Mouse (Mus musculus): ENCODE results near the gene Opn3. TPM values are rescaled to one million over a fixed set of nuclear protein-coding genes. Genes with fewer than 3 reads are reported as not detected.

Opn3 gene
- total and polyA plus RNA-seq, 3 experiments: 0.50 to 2.2 TPM; not detected in 1

DNA sequence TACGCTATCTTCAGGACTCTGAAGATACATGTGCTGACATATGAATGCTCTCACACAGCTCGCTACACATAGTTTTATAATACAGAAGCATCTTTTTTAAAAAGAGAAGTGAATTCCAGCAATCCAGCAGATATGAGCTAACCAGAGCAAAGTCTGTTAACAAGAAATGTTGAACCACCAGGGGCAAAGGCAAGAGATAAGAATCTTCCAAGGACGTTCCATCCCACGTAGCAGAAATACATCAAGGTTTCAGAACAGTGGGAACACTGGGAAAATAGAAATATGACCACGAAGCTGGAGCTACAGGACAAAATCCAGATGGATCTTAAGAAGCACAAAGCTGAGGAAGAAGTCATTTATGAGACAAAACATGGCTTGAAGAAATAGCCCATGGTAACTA is 62.2 kb downstream of the Opn3 start:
- peaks cover 2 to 14% of the 10 kb centered on the region in 2 experiments for H3K4me1 ChIP-seq (ENCODE audit: control insufficient read depth in 1 of 2, insufficient read depth in 2 of 2, low read length in 2 of 2)
- H3K36me3 ChIP-seq (ENCODE audit: control insufficient read depth in 1 of 2, insufficient read depth in 2 of 2, low read length in 2 of 2): peaks cover 0 to 10% of the 10 kb centered on the region in 2 experiments; a peak in 2 of 4 replicates
- no peak overlapping the region for H3K9ac ChIP-seq (ENCODE audit: control insufficient read depth, low read depth, low read length, poor library complexity, severe bottlenecking)
- H3K27me3 ChIP-seq (ENCODE audit: control insufficient read depth in 1 of 2, insufficient read depth in 2 of 2, low read length in 2 of 2): no peaks in the 10 kb centered on the region
- no peak for DNase-seq (ENCODE audit: low read depth, low spot score)
- TF ChIP-seq POLR2A (IDR thresholded peaks at IDR 0.05; ENCODE audit: control insufficient read depth in 1 of 2, insufficient read depth in 1 of 2, low read depth in 1 of 2, low read length in 2 of 2, poor library complexity in 1 of 2): no peak
- 0 out of 2 replicates have a peak, but pooled peaks have one; percentile 21 for TF ChIP-seq GATA1 (IDR thresholded peaks at IDR 0.05; ENCODE audit: low read depth, low read length)
- no peak overlapping the region for H3K27ac ChIP-seq (ENCODE audit: control insufficient read depth, low read depth, low read length)
- no peaks in the 10 kb centered on the region for H3K9me3 ChIP-seq (replicated peaks; ENCODE audit: insufficient read depth, low read length)
- H3K79me2 ChIP-seq (ENCODE audit: control insufficient read depth, insufficient read depth, low read length, poor library complexity): peaks cover under 1% of the 10 kb centered on the region; the same call in 1 of the 2 replicates
- no peak overlapping the region for H3K4me3 ChIP-seq (ENCODE audit: control insufficient read depth in 1 of 2, insufficient read depth in 1 of 2, low read depth in 2 of 2, low read length in 2 of 2)

DNA sequence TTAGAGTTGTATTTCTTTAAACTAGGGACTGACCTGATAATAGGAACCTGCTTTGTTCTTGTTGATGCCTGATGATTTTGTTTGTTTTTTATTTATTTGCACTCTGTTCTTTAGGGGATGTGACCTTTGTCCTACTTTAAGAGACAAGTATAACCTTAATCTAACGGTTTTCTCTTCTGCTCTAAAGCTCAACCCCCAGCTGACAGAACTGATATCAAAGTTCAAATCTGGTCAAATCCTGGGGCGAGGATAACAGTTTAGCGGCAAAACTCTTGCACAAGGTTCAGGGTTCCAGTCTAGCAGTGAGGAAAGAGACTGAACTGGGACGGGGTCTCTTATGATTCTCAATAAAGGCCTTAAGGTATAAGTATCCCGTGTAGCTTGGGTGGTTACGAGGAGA is 63.3 kb downstream of the Opn3 start:
- Histone ChIP-seq H3K4me1 (ENCODE audit: control insufficient read depth in 1 of 2, insufficient read depth in 2 of 2, low read length in 2 of 2) (peaks cover 2 to 17% of the 10 kb centered on the region in 2 experiments), H3K4me3 (ENCODE audit: control insufficient read depth in 1 of 2, insufficient read depth in 1 of 2, low read depth in 2 of 2, low read length in 2 of 2) (no peak overlapping the region), H3K9me3 (replicated peaks; ENCODE audit: insufficient read depth, low read length) (no peaks in the 10 kb centered on the region), H3K79me2 (ENCODE audit: control insufficient read depth, insufficient read depth, low read length, poor library complexity) (peaks cover 11% of the 10 kb centered on the region), H3K27me3 (ENCODE audit: control insufficient read depth in 1 of 2, insufficient read depth in 2 of 2, low read length in 2 of 2) (no peaks in the 10 kb centered on the region), H3K27ac (ENCODE audit: control insufficient read depth, low read depth, low read length) (no peak overlapping the region), H3K9ac (ENCODE audit: control insufficient read depth, low read depth, low read length, poor library complexity, severe bottlenecking) (no peak overlapping the region), H3K36me3 (ENCODE audit: control insufficient read depth in 1 of 2, insufficient read depth in 2 of 2, low read length in 2 of 2) (peaks cover 0 to 13% of the 10 kb centered on the region in 2 experiments; a peak in 2 of 4 replicates)
- TF ChIP-seq ZKSCAN1 (IDR thresholded peaks at IDR 0.05; ENCODE audit: low read depth, low read length) (no peak), ZC3H11A (IDR thresholded peaks at IDR 0.05; ENCODE audit: low read depth, low read length) (no peak), CHD1 (IDR thresholded peaks at IDR 0.05; ENCODE audit: low read depth, low read length) (no peak), MAFK (IDR thresholded peaks at IDR 0.05; ENCODE audit: borderline replicate concordance, low read depth, low read length) (no peak), GATA1 (IDR thresholded peaks at IDR 0.05; ENCODE audit: low read depth, low read length) (no peak), CHD2 (IDR thresholded peaks at IDR 0.05; ENCODE audit: low read length) (no peak), USF2 (IDR thresholded peaks at IDR 0.05; ENCODE audit: borderline replicate concordance in 1 of 2, insufficient read depth in 1 of 2, low read depth in 1 of 2, low read length in 2 of 2) (no peak), SMC3 (IDR thresholded peaks at IDR 0.05; ENCODE audit: low read depth, low read length) (no peak), TBP (IDR thresholded peaks at IDR 0.05; ENCODE audit: low read depth, low read length) (no peak), NRF1 (IDR thresholded peaks at IDR 0.05; ENCODE audit: insufficient read depth, low read depth, low read length, poor library complexity, severe bottlenecking) (no peak), HCFC1 (IDR thresholded peaks at IDR 0.05; ENCODE audit: low read depth, low read length) (no peak)
- no peak for DNase-seq (ENCODE audit: low read depth, low spot score)

DNA sequence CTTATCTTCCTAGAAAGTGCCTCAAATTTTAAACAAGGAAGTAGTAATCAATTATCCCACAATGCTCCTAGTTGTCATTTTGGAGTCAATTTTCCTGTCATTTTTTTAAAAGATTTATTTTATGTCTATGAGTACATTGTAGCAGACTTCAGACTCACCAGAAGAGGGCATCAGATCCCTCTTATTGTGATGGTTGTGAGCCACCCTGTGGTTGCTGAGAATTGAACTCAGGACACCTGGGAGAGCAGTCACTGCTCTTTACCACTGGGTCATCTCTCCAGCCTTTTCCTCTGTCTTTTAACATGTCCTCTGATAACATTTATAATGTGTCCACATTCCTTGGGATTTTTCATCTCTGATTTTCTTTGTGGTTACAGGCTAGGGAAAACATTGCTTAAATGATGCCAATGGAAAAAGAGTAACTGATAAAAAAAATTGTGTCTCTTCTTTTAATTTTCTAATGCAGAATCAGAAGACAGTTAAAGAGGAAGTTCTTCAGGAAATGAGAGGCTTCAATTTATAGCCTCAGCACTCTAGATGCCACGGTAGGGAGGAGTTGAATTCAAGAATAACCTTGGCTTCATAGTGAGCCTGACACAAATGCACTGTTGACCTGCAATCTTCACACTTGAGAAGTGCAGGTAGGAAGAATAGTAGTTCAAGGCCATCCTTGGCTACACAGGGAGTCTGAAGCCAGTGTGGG is 66.4 kb downstream of the Opn3 start:
- DNase-seq (ENCODE audit: low read depth, low spot score): peak; percentile 86
- Histone ChIP-seq H3K9me3 (replicated peaks; ENCODE audit: insufficient read depth, low read length) (no peaks in the 10 kb centered on the region), H3K4me1 (ENCODE audit: control insufficient read depth in 1 of 2, insufficient read depth in 2 of 2, low read length in 2 of 2) (peaks cover 2 to 26% of the 10 kb centered on the region in 2 experiments), H3K27ac (ENCODE audit: control insufficient read depth, low read depth, low read length) (peak overlapping the region; percentile 92), H3K36me3 (ENCODE audit: control insufficient read depth in 1 of 2, insufficient read depth in 2 of 2, low read length in 2 of 2) (peaks cover 0 to 26% of the 10 kb centered on the region in 2 experiments; a peak in 2 of 4 replicates), H3K27me3 (ENCODE audit: control insufficient read depth in 1 of 2, insufficient read depth in 2 of 2, low read length in 2 of 2) (no peaks in the 10 kb centered on the region), H3K79me2 (ENCODE audit: control insufficient read depth, insufficient read depth, low read length, poor library complexity) (peaks cover 25% of the 10 kb centered on the region), H3K4me3 (ENCODE audit: control insufficient read depth in 1 of 2, insufficient read depth in 1 of 2, low read depth in 2 of 2, low read length in 2 of 2) (peak overlapping the region; percentile 38 to 67), H3K9ac (ENCODE audit: control insufficient read depth, low read depth, low read length, poor library complexity, severe bottlenecking) (peak overlapping the region; percentile 80)
- TF ChIP-seq EP300 (IDR thresholded peaks at IDR 0.05; ENCODE audit: low read depth in 1 of 2, low read length in 2 of 2): peak; percentile 45 to 54; a peak in 2 of 4 replicates
- TF ChIP-seq GATA1 (IDR thresholded peaks at IDR 0.05; ENCODE audit: low read depth, low read length): no peak
- TF ChIP-seq POLR2A (IDR thresholded peaks at IDR 0.05; ENCODE audit: control insufficient read depth in 1 of 2, insufficient read depth in 1 of 2, low read depth in 1 of 2, low read length in 2 of 2, poor library complexity in 1 of 2): no peak
- TF ChIP-seq TCF12 (IDR thresholded peaks at IDR 0.05; ENCODE audit: low read depth, low read length): no peak
- no peak for TF ChIP-seq UBTF (IDR thresholded peaks at IDR 0.05; ENCODE audit: borderline replicate concordance, insufficient read depth, low read depth, low read length)
- TF ChIP-seq MYB (IDR thresholded peaks at IDR 0.05; ENCODE audit: low read depth, low read length): no peak
- TF ChIP-seq HCFC1 (IDR thresholded peaks at IDR 0.05; ENCODE audit: low read depth, low read length): no peak; the same call in 1 of the 2 replicates
- TF ChIP-seq ZNF384 (IDR thresholded peaks at IDR 0.05; ENCODE audit: low read depth, low read length): peak; percentile 42; the same call in 1 of the 2 replicates
- TF ChIP-seq POLR2AphosphoS2 (IDR thresholded peaks at IDR 0.05; ENCODE audit: low read length): no peak
- peak; percentile 65 for TF ChIP-seq RAD21 (IDR thresholded peaks at IDR 0.05; ENCODE audit: low read depth, low read length)
- TF ChIP-seq MAX (IDR thresholded peaks at IDR 0.05; ENCODE audit: low read length): peak; percentile 21
- TF ChIP-seq JUND (IDR thresholded peaks at IDR 0.05; ENCODE audit: low read depth, low read length): no peak; the same call in 1 of the 2 replicates
- TF ChIP-seq SMC3 (IDR thresholded peaks at IDR 0.05; ENCODE audit: low read depth, low read length): peak; percentile 69
- TF ChIP-seq MAZ (IDR thresholded peaks at IDR 0.05; ENCODE audit: low read depth, low read length): 0 out of 2 replicates have a peak, but pooled peaks have one; percentile 49
- 0 out of 2 replicates have a peak, but pooled peaks have one; percentile 20 for TF ChIP-seq TBP (IDR thresholded peaks at IDR 0.05; ENCODE audit: low read depth, low read length)
- TF ChIP-seq MYC (IDR thresholded peaks at IDR 0.05; ENCODE audit: low read depth, low read length): no peak; the same call in 1 of the 2 replicates
